Mouse (Mus musculus) testis, postnatal 14 days (tissue): ENCODE measurements around the gene Zfp410.

Source experiments
- DNase-seq: peaks from one replicate; pipeline ENCODE4 v3.0.0; 2021; ENCODE audit warnings: low spot score

Zfp410 gene

GRCm38 (mm10) chr12:84361555-84362489, 45.2 kb downstream of the Zfp410 start, which contains the start of the genes Coq6 and Fam161b:
Coq6 (plus strand) TSS chr12:84361657.
Fam161b (minus strand) TSS chr12:84361833.
- DNase-seq, result peak; percentile 95

- no peak for DNase-seq
These were observed 46.2 kb downstream of the Zfp410 start for GRCm38 (mm10) chr12:84362872-84363271.

GRCm38 (mm10) chr12:84364291-84364690, 47.6 kb downstream of the Zfp410 start:
- DNase-seq, result no peak

GRCm38 (mm10) chr12:84365137-84365536, 48.5 kb downstream of the Zfp410 start:
- DNase-seq, result no peak

GRCm38 (mm10) chr12:84366971-84367370, 50.3 kb downstream of the Zfp410 start:
- no peak for DNase-seq

- no peak for DNase-seq
These were observed 55.0 kb downstream of the Zfp410 start for GRCm38 (mm10) chr12:84371647-84372046.

- DNase-seq, result no peak
These were observed 57.3 kb downstream of the Zfp410 start for GRCm38 (mm10) chr12:84373831-84374481.

GRCm38 (mm10) chr12:84382369-84382768, 65.7 kb downstream of the Zfp410 start:
- DNase-seq, result no peak

GRCm38 (mm10) chr12:84384644-84385081, 68.0 kb downstream of the Zfp410 start:
- DNase-seq, result no peak

GRCm38 (mm10) chr12:84385408-84385807, 68.8 kb downstream of the Zfp410 start:
- no peak for DNase-seq

GRCm38 (mm10) chr12:84388097-84388496, 71.4 kb downstream of the Zfp410 start:
- no peak for DNase-seq

GRCm38 (mm10) chr12:84388774-84389400, 72.2 kb downstream of the Zfp410 start:
- no peak for DNase-seq

GRCm38 (mm10) chr12:84390336-84390735, 73.7 kb downstream of the Zfp410 start:
- DNase-seq, result no peak

- DNase-seq, result no peak
These were observed 76.0 kb downstream of the Zfp410 start for GRCm38 (mm10) chr12:84392681-84393080.
